Mouse (Mus musculus): ENCODE results near the gene G6pc. TPM values are rescaled to one million over a fixed set of nuclear protein-coding genes. Genes with fewer than 3 reads are reported as not detected.

The G6pc gene
- polyA plus RNA-seq, 1 experiment from 2014 or later: not detected

DNA sequence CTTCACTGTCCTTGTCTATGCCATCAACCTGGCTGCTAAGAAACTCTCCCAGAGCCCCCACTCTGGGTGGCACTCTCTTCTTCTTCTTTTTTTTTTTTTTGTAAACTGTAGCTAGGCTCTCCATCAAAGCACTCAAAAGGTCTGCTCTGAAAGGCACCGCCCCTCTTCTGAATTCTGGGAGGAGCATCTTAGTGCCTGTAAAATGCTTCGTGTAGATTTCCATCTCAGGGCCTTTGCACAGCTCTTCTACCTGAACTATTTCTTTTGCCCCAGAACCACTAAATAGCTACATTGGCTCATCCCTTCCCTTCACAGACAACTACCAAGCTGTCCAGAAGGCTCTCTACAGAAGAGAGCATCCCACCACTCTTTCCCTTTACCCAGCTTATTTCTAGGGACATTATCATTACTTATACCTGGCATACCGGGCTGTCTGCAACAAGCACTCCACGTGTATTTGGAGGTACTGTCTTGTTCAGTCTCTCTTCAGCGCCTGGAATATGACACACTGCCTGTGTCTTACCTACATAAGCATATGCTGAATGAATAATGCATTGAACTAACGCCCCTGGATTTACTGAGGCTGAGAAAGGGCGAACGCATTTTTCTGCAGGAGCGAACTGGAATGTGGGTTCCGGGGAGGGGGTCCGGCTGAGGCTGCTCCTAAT, 49.2 kb downstream of the G6pc start:
- no peaks in the 10 kb centered on the region for H3K9me3 ChIP-seq (replicated peaks)
- H3K27me3 ChIP-seq: no peaks in the 10 kb centered on the region
- H3K4me1 ChIP-seq (replicated peaks): peaks cover 20% of the 10 kb centered on the region
- ATAC-seq (ENCODE audit: insufficient read depth): peak; percentile 36
- under 1% methylated on average over 11 of the region's 11 CpGs for WGBS (ENCODE audit: insufficient replicate concordance)
- H3K4me2 ChIP-seq: peak overlapping the region; percentile 86
- H3K9ac ChIP-seq: peak overlapping the region; percentile 79
- peaks cover 23% of the 10 kb centered on the region for H3K36me3 ChIP-seq (replicated peaks)
- peak overlapping the region; percentile 83 for H3K4me3 ChIP-seq (replicated peaks)
- H3K27ac ChIP-seq (replicated peaks): peak overlapping the region; percentile 63

DNA sequence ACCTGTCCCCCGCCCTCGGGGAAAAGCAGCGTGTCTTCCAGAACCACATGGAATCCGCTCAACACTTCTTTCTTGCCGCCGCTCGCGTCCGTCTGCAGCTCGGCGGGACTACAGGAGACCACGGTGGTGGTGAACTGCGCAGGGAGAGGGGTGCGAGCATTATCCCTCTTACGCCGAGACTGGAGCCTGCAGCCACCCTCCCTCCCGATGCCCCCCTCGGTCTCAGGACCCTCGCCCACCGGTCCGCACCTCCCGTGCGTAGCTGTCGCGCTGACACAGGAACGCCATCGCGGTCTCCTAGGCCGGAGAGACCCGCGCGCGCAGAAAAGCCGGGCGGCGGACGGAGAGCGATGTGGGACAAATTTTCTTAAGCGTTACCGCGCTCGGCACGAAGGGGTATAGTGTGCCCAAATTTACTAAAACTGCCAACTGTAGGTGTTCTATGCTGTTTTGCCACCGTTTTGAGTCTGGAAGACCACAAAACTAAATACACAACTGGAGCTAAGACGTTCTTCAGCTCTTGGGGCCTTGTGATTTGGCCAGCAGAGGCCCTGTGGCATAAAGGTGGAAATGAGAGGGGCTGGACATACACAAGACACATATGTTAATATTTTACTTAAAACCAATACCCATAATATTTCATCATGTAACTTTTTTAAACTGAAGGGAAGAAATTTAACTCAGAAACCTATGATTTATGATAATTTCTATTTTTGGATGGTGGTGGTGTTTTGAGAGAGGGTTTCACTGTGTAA, 49.9 kb downstream of the G6pc start, which contains the start of gene Aarsd1:
Gene Aarsd1, minus strand, starts transcription at position 515 of the 755 bp plus-strand sequence.
- peak within 1 kb of the TSS; percentile 63 for H3K27ac ChIP-seq (replicated peaks)
- H3K9ac ChIP-seq: peak within 1 kb of the TSS; percentile 79
- peak; percentile 69 for ATAC-seq (ENCODE audit: insufficient read depth)
- peak within 1 kb of the TSS; percentile 86 for H3K4me2 ChIP-seq
- peaks cover 20% of the 10 kb centered on the region for H3K4me1 ChIP-seq (replicated peaks)
- peak within 1 kb of the TSS; percentile 83 for H3K4me3 ChIP-seq (replicated peaks)
- WGBS (ENCODE audit: insufficient replicate concordance): under 1% methylated on average over 45 of the region's 45 CpGs
- no peaks in the 10 kb centered on the region for H3K27me3 ChIP-seq
- peaks cover 16% of the 10 kb centered on the region for H3K36me3 ChIP-seq (replicated peaks)
- H3K9me3 ChIP-seq (replicated peaks): no peaks in the 10 kb centered on the region

DNA sequence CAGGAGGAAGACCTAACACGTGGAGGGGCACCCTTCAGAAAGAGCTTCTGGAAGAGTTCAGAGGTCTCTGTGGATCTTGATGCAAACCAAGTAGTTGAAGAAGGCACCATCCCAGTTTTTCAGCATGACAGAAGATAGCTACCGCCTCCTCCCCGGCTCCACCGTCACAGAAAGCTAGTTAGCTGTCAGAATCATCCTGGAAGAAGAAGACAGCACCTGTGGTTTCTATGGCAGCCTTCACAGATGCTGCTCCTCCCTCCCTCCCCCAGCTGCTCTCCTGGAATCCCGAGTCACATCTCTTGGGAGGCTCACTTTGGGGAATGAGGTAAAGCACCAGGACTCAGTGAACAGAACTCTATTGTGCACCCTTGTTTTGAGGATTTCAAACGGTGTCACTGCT, 51.6 kb downstream of the G6pc start:
- Histone ChIP-seq H3K4me3 (replicated peaks) (no peak overlapping the region), H3K9me3 (replicated peaks) (no peaks in the 10 kb centered on the region), H3K27ac (replicated peaks) (no peak overlapping the region), H3K36me3 (replicated peaks) (peaks cover 1% of the 10 kb centered on the region), H3K9ac (no peak overlapping the region), H3K27me3 (no peaks in the 10 kb centered on the region), H3K4me2 (no peak overlapping the region), H3K4me1 (replicated peaks) (peaks cover 24% of the 10 kb centered on the region)
- ATAC-seq (ENCODE audit: insufficient read depth): no peak
- 63% methylated on average over 6 of the region's 6 CpGs for WGBS (ENCODE audit: insufficient replicate concordance)

DNA sequence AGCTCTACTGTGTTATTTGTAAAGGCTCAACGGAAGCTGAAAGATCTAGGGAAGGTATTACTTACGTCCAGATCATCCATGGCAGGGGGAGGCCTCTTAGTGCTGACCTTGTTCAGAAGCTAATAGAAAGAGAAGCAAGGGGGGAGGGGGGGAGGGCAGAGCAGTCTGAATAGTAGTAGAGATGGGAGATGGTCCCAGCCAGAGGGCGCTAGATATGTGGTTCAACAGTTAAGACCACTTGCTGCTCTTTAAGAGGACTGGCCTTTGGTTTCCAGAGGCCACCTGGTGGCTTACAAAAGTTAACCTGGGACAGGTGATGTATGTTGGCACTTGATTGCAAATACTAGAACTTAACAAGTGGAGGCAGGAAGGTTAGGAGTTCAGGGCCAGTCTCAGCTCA, 52.2 kb downstream of the G6pc start:
- Histone ChIP-seq H3K4me1 (replicated peaks) (peaks cover 30% of the 10 kb centered on the region), H3K4me2 (no peak overlapping the region)
- no peak for ATAC-seq (ENCODE audit: insufficient read depth)

DNA sequence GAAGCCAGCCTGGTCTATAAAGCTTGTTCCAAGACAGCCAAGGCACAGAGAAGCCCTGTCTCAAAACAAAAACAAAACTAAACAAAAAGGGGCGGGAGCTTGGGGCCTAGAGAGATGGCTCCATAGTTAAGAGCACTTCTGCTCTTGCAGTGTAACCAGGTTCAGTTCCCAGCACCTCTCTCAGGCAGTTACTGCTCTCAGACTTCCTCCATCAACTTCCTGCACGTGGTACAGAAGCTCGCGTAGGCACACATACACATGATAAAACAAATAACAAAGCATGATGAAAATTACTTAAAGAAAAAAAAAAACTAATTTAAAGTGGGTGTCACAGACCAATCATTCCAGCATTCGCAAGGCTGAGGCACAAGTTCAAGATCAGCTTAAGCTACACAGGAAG, 52.8 kb downstream of the G6pc start:
- no peak for ATAC-seq (ENCODE audit: insufficient read depth)
- H3K27me3 ChIP-seq: no peaks in the 10 kb centered on the region
- H3K4me3 ChIP-seq (replicated peaks): no peak overlapping the region
- H3K27ac ChIP-seq (replicated peaks): no peak overlapping the region
- no peak overlapping the region for H3K9ac ChIP-seq
- no peaks in the 10 kb centered on the region for H3K9me3 ChIP-seq (replicated peaks)
- H3K4me2 ChIP-seq: no peak overlapping the region
- 66% methylated on average over 5 of the region's 5 CpGs for WGBS (ENCODE audit: insufficient replicate concordance)
- H3K36me3 ChIP-seq (replicated peaks): no peaks in the 10 kb centered on the region
- peaks cover 34% of the 10 kb centered on the region for H3K4me1 ChIP-seq (replicated peaks)

More for the DNA sequence above, 52.2 kb downstream of the G6pc start:
- H3K9me3 ChIP-seq (replicated peaks): no peaks in the 10 kb centered on the region
- H3K9ac ChIP-seq: no peak overlapping the region
- H3K27ac ChIP-seq (replicated peaks): no peak overlapping the region
- H3K27me3 ChIP-seq: no peaks in the 10 kb centered on the region
- WGBS (ENCODE audit: insufficient replicate concordance): 42% methylated on average over 3 of the region's 3 CpGs
- H3K4me3 ChIP-seq (replicated peaks): no peak overlapping the region
- no peaks in the 10 kb centered on the region for H3K36me3 ChIP-seq (replicated peaks)

DNA sequence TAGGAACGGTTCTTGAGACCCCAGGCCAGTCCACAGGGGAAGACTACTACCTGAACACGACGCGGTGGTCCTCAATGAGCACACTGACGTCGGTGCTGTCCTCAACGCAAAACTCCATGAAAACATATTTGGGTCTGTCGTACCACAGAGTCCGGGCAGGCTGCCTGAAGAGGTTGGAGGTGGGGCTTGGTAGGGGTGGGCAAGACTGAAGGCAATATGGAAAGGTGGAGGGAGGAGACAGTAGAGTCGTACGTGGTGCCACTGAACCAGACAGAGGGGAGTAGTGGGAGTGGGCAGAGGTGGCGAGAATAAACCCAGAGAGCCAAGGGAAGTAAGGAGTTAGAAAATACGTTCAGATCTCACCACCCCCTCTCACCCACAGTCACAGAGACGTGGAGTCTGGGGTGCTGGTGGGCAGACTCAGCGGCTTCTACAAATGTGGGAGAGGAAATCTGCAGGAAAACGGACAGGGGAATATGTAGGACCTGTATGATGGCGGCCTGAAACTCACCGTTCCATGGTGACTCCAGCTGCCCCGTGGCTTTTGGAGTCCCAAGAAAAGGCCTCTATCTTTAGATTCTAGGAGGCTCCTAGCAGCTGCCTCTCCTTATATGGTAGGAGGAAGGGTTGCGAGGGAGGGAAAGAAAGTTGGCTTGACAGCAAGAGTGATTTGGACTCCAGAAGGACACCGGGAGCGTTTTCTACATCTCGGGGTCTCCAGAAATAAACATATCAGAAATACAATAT, 56.9 kb downstream of the G6pc start, which contains the start of gene Gm27029:
Gene Gm27029, minus strand, starts transcription at position 692 of the 747 bp plus-strand sequence.
- Histone ChIP-seq H3K9ac (peak within 1 kb of the TSS; percentile 80), H3K9me3 (replicated peaks) (no peaks in the 10 kb centered on the region), H3K4me3 (replicated peaks) (peak within 1 kb of the TSS; percentile 94), H3K27me3 (no peaks in the 10 kb centered on the region), H3K27ac (replicated peaks) (peak within 1 kb of the TSS; percentile 80), H3K4me2 (peak within 1 kb of the TSS; percentile 97), H3K4me1 (replicated peaks) (peaks cover 39% of the 10 kb centered on the region), H3K36me3 (replicated peaks) (peaks cover under 1% of the 10 kb centered on the region; the same call in 1 of the 2 replicates)
- ATAC-seq (ENCODE audit: insufficient read depth): no peak
- 9% methylated on average over 23 of the region's 23 CpGs for WGBS (ENCODE audit: insufficient replicate concordance)

DNA sequence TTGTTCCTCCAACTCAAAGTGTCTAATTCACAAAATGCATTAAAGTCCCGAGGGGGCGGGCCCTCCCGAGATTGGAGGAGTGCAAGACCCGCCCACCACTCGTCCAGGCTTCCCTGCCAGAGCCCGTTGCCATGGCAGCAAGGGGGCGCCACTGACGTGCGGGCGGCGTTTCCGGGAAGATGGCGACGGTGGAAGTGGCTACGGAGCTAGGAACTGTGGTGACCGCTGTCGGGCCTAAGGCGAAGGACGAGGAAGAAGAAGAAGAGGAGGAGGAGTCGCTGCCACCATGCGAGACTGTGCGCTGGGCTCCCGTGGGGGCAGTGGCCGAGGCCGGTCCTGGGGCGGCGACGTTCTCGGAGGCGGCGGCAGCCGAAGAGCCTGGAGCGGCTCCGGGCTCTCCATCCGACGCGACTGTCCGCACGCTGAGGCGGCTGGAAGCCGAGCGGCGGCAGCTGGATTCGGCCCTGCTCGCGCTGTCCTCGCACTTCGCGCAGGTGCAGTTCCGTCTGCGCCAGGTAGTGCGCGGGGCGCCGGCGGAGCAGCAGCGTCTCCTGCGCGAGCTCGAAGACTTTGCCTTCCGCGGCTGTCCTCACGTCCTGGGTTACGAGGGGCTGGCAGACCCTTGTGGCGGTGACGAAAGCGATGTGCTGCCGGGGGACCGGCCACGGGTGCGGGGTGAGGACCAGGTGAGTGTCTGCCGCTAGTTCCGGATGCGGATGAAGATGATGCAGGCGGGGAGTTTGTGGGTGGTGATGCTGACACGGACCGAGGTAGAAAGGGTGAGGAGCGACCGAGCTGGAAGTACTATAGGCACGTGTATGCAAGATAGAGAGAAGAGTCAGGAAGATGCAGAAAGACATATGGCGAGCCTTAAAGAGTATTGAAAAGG, 57.8 kb downstream of the G6pc start, which contains the start of the genes Rundc1 and Ptges3l:
Gene Rundc1, plus strand, starts transcription at position 161 of the 889 bp plus-strand sequence.
Gene Ptges3l, minus strand, starts transcription at position 409 of the 889 bp plus-strand sequence.
- Histone ChIP-seq H3K36me3 (replicated peaks) (peaks cover 10% of the 10 kb centered on the region), H3K4me2 (peak within 1 kb of the TSS; percentile 97), H3K4me3 (replicated peaks) (peak within 1 kb of the TSS; percentile 94), H3K9ac (peak within 1 kb of the TSS; percentile 80), H3K9me3 (replicated peaks) (no peaks in the 10 kb centered on the region), H3K27me3 (no peaks in the 10 kb centered on the region), H3K4me1 (replicated peaks) (peaks cover 34% of the 10 kb centered on the region), H3K27ac (replicated peaks) (peak within 1 kb of the TSS; percentile 80)
- WGBS (ENCODE audit: insufficient replicate concordance): under 1% methylated on average over 81 of the region's 81 CpGs
- ATAC-seq (ENCODE audit: insufficient read depth): peak; percentile 88

DNA sequence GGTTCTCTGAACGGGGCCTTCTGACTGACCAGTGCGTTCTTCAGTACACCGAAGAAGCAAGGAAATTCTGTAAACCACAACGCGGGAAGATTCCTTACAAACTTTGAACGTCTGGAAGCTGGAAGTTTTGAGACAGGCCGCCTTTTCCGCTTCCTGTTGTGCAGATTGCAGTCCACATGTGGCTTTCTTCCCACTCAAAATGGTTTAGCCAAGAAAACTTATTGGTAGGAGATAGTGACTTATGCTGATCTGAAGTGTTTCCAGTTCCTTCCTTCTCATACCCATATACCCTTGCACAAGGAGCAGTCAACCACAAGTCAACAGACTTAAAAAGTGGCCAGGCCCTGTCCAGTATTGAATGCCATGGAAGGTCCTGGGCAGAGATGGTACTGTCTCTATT, 58.8 kb downstream of the G6pc start:
- 43% methylated on average over 8 of the region's 8 CpGs for WGBS (ENCODE audit: insufficient replicate concordance)
- peak overlapping the region; percentile 80; the same call in 1 of the 2 replicates for H3K9ac ChIP-seq
- no peaks in the 10 kb centered on the region for H3K27me3 ChIP-seq
- peak overlapping the region; percentile 97 for H3K4me2 ChIP-seq
- peaks cover 20% of the 10 kb centered on the region for H3K36me3 ChIP-seq (replicated peaks)
- H3K4me1 ChIP-seq (replicated peaks): peaks cover 34% of the 10 kb centered on the region
- H3K27ac ChIP-seq (replicated peaks): no peak overlapping the region
- H3K4me3 ChIP-seq (replicated peaks): peak overlapping the region; percentile 94
- no peak for ATAC-seq (ENCODE audit: insufficient read depth)
- no peaks in the 10 kb centered on the region for H3K9me3 ChIP-seq (replicated peaks)
